Mouse (Mus musculus) testis, adult 2 months (tissue): ENCODE data around the gene Nav2.

Experiments
- CTCF ChIP-seq: fragments of 200-500 bp; IDR thresholded peaks from 2 replicates; pipeline ENCODE4 v1.5.1; 2012; ENCODE audit warnings: low read depth, mild to moderate bottlenecking, inconsistent platforms, low read length, moderate library complexity; ENCODE audit not compliant: control insufficient read depth, insufficient read depth, insufficient replicate concordance
- POLR2A ChIP-seq: fragments of 200-500 bp; IDR thresholded peaks from 2 replicates; pipeline ENCODE4 v1.6.1; 2012; ENCODE audit warnings: low read depth, mild to moderate bottlenecking, inconsistent platforms, low read length, moderate library complexity; ENCODE audit not compliant: control insufficient read depth

DNA sequence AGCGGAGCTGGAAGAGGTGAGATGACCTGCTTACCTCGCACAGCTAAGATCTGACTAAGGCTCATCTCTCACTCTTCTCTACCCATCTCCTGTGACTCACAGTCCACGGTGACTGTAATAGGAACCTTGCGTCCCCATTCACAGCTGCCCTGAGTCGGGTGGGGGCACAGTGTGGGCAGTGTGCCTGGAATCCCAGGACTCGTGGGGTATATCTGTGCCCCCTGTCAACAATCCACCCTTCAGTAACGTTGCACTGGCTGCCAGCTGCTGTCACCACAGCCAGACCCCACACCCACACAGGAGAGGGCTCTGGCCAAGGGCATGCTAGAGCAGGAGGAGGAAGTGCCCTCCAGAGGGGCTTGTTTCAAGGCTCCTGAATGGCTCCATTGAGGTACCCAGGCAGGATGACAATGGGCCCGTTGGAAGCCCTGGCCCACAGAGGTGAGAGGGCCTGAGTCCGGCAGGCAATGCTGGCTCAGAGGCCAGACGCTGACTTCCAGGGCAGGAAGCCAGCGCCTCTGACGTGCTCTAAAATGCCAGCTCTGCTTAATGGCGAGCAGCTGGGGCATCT lies 353.5 kb downstream of the Nav2 start:
- TF ChIP-seq POLR2A (no peak), CTCF (no peak)
